Mouse (Mus musculus): Measurements from ENCODE around the gene Parn.

- TF ChIP-seq ZMIZ1 (IDR thresholded peaks at IDR 0.05; ENCODE audit: low read depth, low read length) = no peak
- no peak for TF ChIP-seq NELFE (IDR thresholded peaks at IDR 0.05; ENCODE audit: low read depth, low read length)
- TF ChIP-seq MAX (IDR thresholded peaks at IDR 0.05; ENCODE audit: low read length) = no peak
- TF ChIP-seq CTCF (IDR thresholded peaks at IDR 0.05 in 2 of 3, conservative IDR thresholded peaks at IDR 0.05 in 1 of 3; ENCODE audit: control insufficient read depth in 1 of 3, insufficient read depth in 1 of 3, low read depth in 2 of 3, low read length in 3 of 3, poor library complexity in 1 of 3, severe bottlenecking in 1 of 3) = no peak
- no peak for TF ChIP-seq CHD1 (IDR thresholded peaks at IDR 0.05; ENCODE audit: low read depth, low read length)
- no peak for TF ChIP-seq POLR2A (IDR thresholded peaks at IDR 0.05; ENCODE audit: control insufficient read depth in 1 of 2, insufficient read depth in 1 of 2, low read depth in 1 of 2, low read length in 2 of 2, poor library complexity in 1 of 2)
- no peak for TF ChIP-seq USF1 (IDR thresholded peaks at IDR 0.05; ENCODE audit: low read depth, low read length)
- no peak for TF ChIP-seq EP300 (IDR thresholded peaks at IDR 0.05; ENCODE audit: low read depth in 1 of 2, low read length in 2 of 2)
- TF ChIP-seq NRF1 (IDR thresholded peaks at IDR 0.05; ENCODE audit: insufficient read depth, low read depth, low read length, poor library complexity, severe bottlenecking) = no peak
Observed at GRCm38 (mm10) chr16:13492996-13493395, 175.0 kb downstream of the Parn start.

All from MEL (cell line).